Mouse (Mus musculus) spleen, embryonic (tissue): ENCODE measurements around the gene Dhps.
"Not testable (repeated sequence)": the region's sequence is repeated elsewhere in the genome, so short reads cannot be mapped to it uniquely, and the experiment has no call there.

ENCODE experiments used
- CTCF ChIA-PET: fragments of 350-600 bp; sonication (Branson Sonifier 250); formaldehyde crosslinking; loops from one replicate; lab custom pipeline; 2022; lab: Charles Lee

Dhps gene

GRCm38 (mm10) chr8:85090856-85091255 lies 19.3 kb downstream of the Dhps start:
- CTCF ChIA-PET = no interaction called here

- CTCF ChIA-PET = no interaction called here
Measured at GRCm38 (mm10) chr8:85091526-85092090, 20.1 kb downstream of the Dhps start.

GRCm38 (mm10) chr8:85095051-85095450 lies 23.5 kb downstream of the Dhps start:
- CTCF ChIA-PET = no interaction called here

- CTCF ChIA-PET = no interaction called here
Measured at GRCm38 (mm10) chr8:85095566-85095965, 24.0 kb downstream of the Dhps start.

GRCm38 (mm10) chr8:85096196-85096595 lies 24.6 kb downstream of the Dhps start:
- CTCF ChIA-PET = no interaction called here

GRCm38 (mm10) chr8:85096850-85097249 lies 25.3 kb downstream of the Dhps start:
- CTCF ChIA-PET = no interaction called here

GRCm38 (mm10) chr8:85100076-85100665 lies 28.6 kb downstream of the Dhps start:
- CTCF ChIA-PET = no interaction called here

- CTCF ChIA-PET = no interaction called here
Measured at GRCm38 (mm10) chr8:85113241-85113640, 41.7 kb downstream of the Dhps start.

- CTCF ChIA-PET = no interaction called here
Measured at GRCm38 (mm10) chr8:85115501-85115900, 43.9 kb downstream of the Dhps start.

- CTCF ChIA-PET = no interaction called here
Measured at GRCm38 (mm10) chr8:85116984-85117383, 45.4 kb downstream of the Dhps start.

GRCm38 (mm10) chr8:85119052-85119981 lies 47.8 kb downstream of the Dhps start:
- CTCF ChIA-PET = interaction anchor here (0.7 to 0.8 kb wide), 2 partner anchors 33 to 95 kb away, joined by 4 to 13 read pairs; no protein-coding TSS in a partner anchor

GRCm38 (mm10) chr8:85120251-85120650 lies 48.7 kb downstream of the Dhps start:
- CTCF ChIA-PET = not testable (repeated sequence)

- CTCF ChIA-PET = no interaction called here
Measured at GRCm38 (mm10) chr8:85122995-85123394, 51.4 kb downstream of the Dhps start, which contains the start of gene Zfp791. Gene Zfp791, minus strand, starts transcription at chr8:85123095.

GRCm38 (mm10) chr8:85123691-85124090 lies 52.1 kb downstream of the Dhps start:
- CTCF ChIA-PET = no interaction called here
